Mouse (Mus musculus): ENCODE data around the gene Prr12. TPM values are rescaled to one million over a fixed set of nuclear protein-coding genes. Genes with fewer than 3 reads are reported as not detected.
"Not testable (repeated sequence)": the region's sequence is repeated elsewhere in the genome, so short reads cannot be mapped to it uniquely, and the experiment has no call there.

Gene Prr12
- polyA plus RNA-seq, 1 experiment: 14.6 TPM

DNA sequence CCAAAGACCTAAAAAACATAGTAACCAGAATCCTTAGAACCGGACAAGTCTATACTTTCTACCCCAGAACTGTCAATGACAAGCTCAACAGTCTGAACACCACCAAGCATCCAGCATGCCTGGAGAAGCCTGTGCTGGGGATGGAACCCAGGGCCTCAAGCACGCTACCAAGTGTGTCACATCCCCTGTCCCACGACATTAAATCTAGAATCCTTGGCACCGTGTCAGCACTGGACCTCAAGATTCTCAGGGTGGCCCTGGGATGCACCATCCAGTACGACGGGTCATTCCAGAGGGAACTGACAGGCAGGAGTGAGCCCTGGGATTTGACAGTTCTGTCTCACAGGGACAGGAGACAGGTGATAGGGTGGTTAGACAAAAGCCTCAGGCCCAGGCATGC lies 22.7 kb downstream of the Prr12 start:
- TF ChIP-seq POLR2A (IDR thresholded peaks at IDR 0.05; ENCODE audit: extremely low read depth, insufficient read depth, low read length) (no peak), CTCF (IDR thresholded peaks at IDR 0.05; ENCODE audit: extremely low read depth, insufficient read depth, low read length) (no peak)
- Histone ChIP-seq H3K4me1 (ENCODE audit: control insufficient read depth, insufficient read depth, low read length) (peaks cover 2% of the 10 kb centered on the region; the same call in 1 of the 2 replicates), H3K4me3 (ENCODE audit: insufficient read depth, low read length) (no peak overlapping the region), H3K27ac (ENCODE audit: insufficient read depth, low read length) (no peak overlapping the region)

DNA sequence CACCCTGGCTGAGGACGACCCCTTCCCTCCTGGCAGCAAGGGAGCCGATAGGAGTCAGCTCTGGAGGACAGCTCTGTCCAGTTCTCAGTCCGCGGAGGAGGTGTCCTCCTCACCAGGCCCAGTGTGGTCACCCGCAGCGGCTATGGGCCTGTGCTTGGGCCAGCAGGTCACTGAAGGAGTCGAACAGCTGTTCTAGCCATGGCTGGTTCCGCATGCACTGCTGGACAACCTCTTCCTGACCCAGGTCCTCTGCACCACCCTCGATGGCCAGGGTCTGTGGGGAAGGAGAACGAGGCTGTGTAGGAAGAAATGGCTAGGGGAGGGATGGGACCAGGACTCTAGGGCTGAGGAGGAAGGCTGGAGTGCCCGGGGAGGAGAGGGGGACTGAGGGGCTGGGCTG lies 24.3 kb downstream of the Prr12 start:
- Histone ChIP-seq H3K4me1 (ENCODE audit: control insufficient read depth, insufficient read depth, low read length) (peaks cover 2% of the 10 kb centered on the region; the same call in 1 of the 2 replicates), H3K4me3 (ENCODE audit: insufficient read depth, low read length) (no peak overlapping the region), H3K27ac (ENCODE audit: insufficient read depth, low read length) (no peak overlapping the region)
- no peak for TF ChIP-seq POLR2A (IDR thresholded peaks at IDR 0.05; ENCODE audit: extremely low read depth, insufficient read depth, low read length)
- TF ChIP-seq CTCF (IDR thresholded peaks at IDR 0.05; ENCODE audit: extremely low read depth, insufficient read depth, low read length): no peak

DNA sequence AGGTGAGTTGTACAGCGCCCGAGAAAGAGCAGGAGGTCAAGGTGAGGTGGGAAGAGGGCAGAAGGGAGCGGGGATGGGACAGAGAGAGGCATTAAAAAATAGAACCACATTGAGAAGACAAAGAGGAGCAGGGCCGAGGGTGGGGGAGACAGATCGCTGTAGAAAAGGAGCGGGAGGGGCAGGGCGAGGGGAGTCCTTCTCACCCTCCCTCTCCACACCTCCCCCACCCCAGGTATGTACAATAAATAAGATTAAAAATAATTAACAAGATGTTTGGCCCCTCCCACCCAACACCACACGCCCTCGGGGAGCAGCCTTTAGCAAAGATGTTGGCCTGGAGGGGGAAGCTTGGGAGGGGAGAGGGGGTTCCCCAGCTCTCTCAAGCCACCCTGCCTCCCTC lies 24.9 kb downstream of the Prr12 start:
- H3K4me3 ChIP-seq (ENCODE audit: insufficient read depth, low read length): no peak overlapping the region
- TF ChIP-seq CTCF (IDR thresholded peaks at IDR 0.05; ENCODE audit: extremely low read depth, insufficient read depth, low read length): no peak
- no peak for TF ChIP-seq POLR2A (IDR thresholded peaks at IDR 0.05; ENCODE audit: extremely low read depth, insufficient read depth, low read length)
- peaks cover 2% of the 10 kb centered on the region; the same call in 1 of the 2 replicates for H3K4me1 ChIP-seq (ENCODE audit: control insufficient read depth, insufficient read depth, low read length)
- no peak overlapping the region for H3K27ac ChIP-seq (ENCODE audit: insufficient read depth, low read length)

DNA sequence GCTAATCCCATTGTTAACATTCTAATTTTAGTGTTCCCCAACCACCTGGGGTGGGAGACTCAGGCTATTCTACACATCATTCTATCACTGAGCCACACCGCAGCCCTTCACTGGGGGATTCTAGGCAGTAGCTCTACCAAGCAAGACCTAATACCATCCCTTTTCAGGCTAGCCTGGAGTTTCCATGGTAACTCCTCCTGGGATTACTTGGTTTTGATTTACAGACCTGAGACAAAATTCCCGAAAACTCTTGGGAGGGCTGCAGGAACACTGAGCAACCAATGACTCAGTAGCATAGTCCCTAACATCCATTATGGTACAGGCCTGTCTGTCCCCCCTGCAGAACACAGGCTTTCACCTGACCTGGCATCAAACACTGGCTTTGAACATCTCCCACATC lies 26.4 kb downstream of the Prr12 start:
- Histone ChIP-seq H3K4me1 (ENCODE audit: control insufficient read depth, insufficient read depth, low read length) (peaks cover 2% of the 10 kb centered on the region; the same call in 1 of the 2 replicates), H3K4me3 (ENCODE audit: insufficient read depth, low read length) (no peak overlapping the region), H3K27ac (ENCODE audit: insufficient read depth, low read length) (no peak overlapping the region)
- no peak for TF ChIP-seq CTCF (IDR thresholded peaks at IDR 0.05; ENCODE audit: extremely low read depth, insufficient read depth, low read length)
- no peak for TF ChIP-seq POLR2A (IDR thresholded peaks at IDR 0.05; ENCODE audit: extremely low read depth, insufficient read depth, low read length)

DNA sequence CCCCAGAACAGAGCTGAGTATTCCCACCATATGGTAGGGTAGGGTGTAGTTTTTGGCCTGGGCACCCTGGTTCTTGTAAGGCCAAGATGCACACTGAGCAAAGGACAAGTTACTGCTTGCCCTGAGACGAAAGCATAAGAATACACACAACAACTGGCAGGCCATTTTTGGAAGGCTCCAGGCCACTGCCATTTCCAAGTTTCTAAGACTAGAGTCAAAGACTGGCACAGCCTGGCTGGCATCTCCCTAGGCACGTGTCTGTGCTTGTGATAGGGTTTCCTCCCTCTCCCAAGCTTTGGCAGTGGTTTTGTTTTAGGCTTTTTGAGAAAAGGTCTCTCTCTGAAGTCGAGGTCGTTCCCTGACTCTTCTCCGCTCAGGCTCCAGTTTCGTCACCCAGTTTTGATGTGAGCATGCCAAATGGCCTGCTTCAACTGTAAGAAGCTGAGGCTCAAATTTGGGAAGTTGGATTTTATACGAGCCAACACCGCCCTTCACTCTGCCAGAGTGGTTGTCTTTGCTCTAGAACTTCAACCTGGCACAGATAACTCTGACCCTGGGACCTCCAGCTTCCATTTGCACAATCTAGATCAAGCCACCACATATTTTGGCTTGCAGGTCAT lies 27.0 kb downstream of the Prr12 start:
- Histone ChIP-seq H3K4me3 (ENCODE audit: insufficient read depth, low read length) (no peak overlapping the region), H3K4me1 (ENCODE audit: control insufficient read depth, insufficient read depth, low read length) (peaks cover 2% of the 10 kb centered on the region; the same call in 1 of the 2 replicates), H3K27ac (ENCODE audit: insufficient read depth, low read length) (peak overlapping the region; percentile 18; the same call in 1 of the 2 replicates)
- TF ChIP-seq CTCF (IDR thresholded peaks at IDR 0.05; ENCODE audit: extremely low read depth, insufficient read depth, low read length) (no peak), POLR2A (IDR thresholded peaks at IDR 0.05; ENCODE audit: extremely low read depth, insufficient read depth, low read length) (no peak)

DNA sequence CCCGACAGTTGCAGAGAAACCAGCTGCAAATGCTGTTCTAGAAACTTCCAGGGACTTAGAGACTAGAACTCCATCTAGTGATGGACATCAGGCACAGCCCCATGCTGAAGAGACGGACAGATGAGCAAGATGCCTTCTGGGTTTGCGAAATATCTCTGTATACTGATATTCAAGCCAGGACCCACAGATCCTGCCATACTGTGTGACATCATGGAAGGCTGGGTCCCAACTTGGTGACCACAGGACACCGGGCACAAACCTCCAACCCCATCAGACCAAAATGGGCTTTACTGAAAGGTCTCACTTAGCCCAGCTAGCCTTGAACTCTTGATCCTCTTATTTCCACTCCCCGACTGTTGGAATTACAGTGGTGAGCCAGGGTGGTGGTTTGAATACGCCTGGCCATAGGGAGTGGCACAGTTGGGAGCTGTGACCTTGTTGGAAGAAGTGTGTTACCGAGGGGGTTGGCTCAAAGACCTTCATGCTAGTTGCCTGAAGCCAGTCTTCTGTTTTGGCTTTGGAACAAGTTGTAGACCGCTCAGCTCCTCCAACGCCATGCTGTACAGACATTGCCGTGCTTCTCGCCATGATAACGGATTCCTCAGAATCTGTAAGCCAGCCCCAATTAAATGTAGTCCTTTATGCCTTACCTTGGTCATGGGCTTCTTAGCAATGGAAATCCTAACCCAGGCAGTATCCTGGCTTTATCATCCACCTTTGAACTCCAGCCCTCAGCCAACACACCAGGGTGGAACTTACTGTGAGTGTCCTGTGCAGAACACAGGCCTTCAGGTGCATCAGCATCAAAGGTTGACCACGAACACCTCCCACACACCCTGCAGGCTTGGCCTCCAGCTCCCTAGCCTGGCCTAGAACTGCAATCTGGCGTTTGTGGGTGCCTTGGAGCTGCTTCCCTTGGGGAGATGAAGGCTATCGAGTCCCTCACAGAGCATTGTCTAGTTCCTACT lies 28.1 kb downstream of the Prr12 start:
- H3K4me1 ChIP-seq (ENCODE audit: control insufficient read depth, insufficient read depth, low read length): peaks cover 2% of the 10 kb centered on the region; the same call in 1 of the 2 replicates

DNA sequence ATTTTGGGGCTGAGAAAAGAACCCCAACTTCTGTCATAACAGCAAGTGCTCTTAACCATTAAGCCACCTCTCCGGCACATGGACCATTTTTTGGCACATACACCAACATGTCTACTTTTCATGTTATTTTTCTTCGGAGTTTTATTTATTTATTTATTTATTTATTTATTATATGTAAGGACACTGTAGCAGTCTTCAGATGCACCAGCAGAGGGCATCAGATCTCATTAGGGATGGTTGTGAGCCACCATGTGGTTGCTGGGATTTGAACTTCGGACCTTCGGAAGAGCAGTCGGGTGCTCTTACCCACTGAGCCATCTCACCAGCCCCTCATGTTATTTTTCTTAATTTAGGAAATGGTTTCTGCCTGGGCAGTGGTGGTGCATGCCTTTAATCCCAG lies 29.0 kb downstream of the Prr12 start:
- H3K4me3 ChIP-seq (ENCODE audit: insufficient read depth, low read length); H3K4me1 ChIP-seq (ENCODE audit: control insufficient read depth, insufficient read depth, low read length); H3K27ac ChIP-seq (ENCODE audit: insufficient read depth, low read length): not testable (repeated sequence)

More for the DNA sequence above, 28.1 kb downstream of the Prr12 start:
- H3K4me3 ChIP-seq (ENCODE audit: insufficient read depth, low read length): no peak overlapping the region
- TF ChIP-seq CTCF (IDR thresholded peaks at IDR 0.05; ENCODE audit: extremely low read depth, insufficient read depth, low read length): no peak
- H3K27ac ChIP-seq (ENCODE audit: insufficient read depth, low read length): no peak overlapping the region

DNA sequence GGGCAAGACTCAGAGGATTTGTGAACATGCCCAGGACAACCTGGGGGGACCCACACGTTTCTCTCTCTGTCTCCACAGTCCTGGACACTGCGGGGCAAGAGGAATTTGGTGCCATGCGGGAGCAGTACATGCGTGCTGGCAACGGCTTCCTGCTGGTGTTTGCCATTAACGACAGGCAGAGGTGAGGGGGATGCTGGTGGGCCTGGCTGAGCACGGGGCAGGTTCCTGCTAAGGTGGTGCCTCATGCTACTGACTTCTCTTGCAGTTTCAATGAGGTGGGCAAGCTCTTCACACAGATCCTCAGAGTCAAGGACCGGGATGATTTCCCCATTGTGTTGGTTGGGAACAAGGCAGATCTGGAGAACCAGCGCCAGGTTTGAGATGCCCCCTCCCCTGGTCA lies 32.5 kb downstream of the Prr12 start:
- TF ChIP-seq CTCF (IDR thresholded peaks at IDR 0.05; ENCODE audit: extremely low read depth, insufficient read depth, low read length) (no peak), POLR2A (IDR thresholded peaks at IDR 0.05; ENCODE audit: extremely low read depth, insufficient read depth, low read length) (no peak)
- Histone ChIP-seq H3K27ac (ENCODE audit: insufficient read depth, low read length) (no peak overlapping the region), H3K4me3 (ENCODE audit: insufficient read depth, low read length) (no peak overlapping the region)

DNA sequence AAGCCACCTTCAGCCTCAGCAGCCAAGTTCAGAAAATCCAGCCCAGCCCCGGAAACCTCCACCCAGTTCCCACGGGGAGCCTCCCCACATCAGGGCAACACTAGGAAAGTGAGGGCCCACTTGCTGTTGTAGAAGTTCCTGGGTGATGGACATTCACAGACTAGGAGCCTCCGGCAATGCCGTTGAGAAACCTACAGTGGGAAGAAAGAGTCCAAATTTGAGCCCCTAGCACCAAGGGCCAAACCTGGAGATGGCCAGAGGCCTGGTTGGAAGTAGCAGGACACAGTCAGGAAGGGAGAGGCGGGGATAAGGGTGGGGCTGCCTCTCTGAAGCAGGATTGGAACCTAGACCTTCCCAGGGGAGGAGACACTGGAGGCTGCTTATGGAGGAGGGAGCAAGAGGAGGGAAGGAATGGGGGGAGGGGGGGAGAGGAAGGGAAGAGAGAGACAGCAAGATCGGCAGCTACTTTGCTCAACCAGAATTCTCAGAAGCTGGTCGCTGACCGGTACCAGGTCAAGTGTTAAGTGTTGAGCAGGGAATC lies 33.6 kb downstream of the Prr12 start:
- H3K4me1 ChIP-seq (ENCODE audit: control insufficient read depth, insufficient read depth, low read length): no peaks in the 10 kb centered on the region; the same call in 1 of the 2 replicates
- H3K27ac ChIP-seq (ENCODE audit: insufficient read depth, low read length): peak overlapping the region; percentile 48; the same call in 1 of the 2 replicates
- 0 out of 2 replicates have a peak, but pooled peaks have one; percentile 31 for TF ChIP-seq POLR2A (IDR thresholded peaks at IDR 0.05; ENCODE audit: extremely low read depth, insufficient read depth, low read length)
- no peak for TF ChIP-seq CTCF (IDR thresholded peaks at IDR 0.05; ENCODE audit: extremely low read depth, insufficient read depth, low read length)
- H3K4me3 ChIP-seq (ENCODE audit: insufficient read depth, low read length): peak overlapping the region; percentile 21

More for the DNA sequence above, 32.5 kb downstream of the Prr12 start:
- H3K4me1 ChIP-seq (ENCODE audit: control insufficient read depth, insufficient read depth, low read length): no peaks in the 10 kb centered on the region

Measured in cortical plate, adult 2 months (tissue).